ENCODE assay signal across 10 mouse cellular contexts in genomic region chr13:59927379-59928111, GRCm38 (mm10).
DNase-seq lines count a peak whose midpoint lies in the region; ATAC-seq lines count a peak whose summit lies in the region.
"Had no signal": no experiment of that assay in that cellular context is flagged by ENCODE, and none has a peak within 500 bp of the region (broad histone marks: within the 10 kb centered on the region; RNA-seq: fewer than 3 reads in every experiment).

No protein-coding gene starts in this region.

- no peak overlapping the region for H3K9ac ChIP-seq in hindbrain, embryonic 14.5 days
- no peak overlapping the region for H3K9ac ChIP-seq in limb, embryonic 15.5 days
- H3K9ac ChIP-seq: heart, embryonic 15.5 days had no signal

- H3K27ac ChIP-seq in hindbrain, embryonic 14.5 days: peak overlapping the region; percentile 33; the same call in 1 of the 2 replicates
- H3K27ac ChIP-seq in limb, embryonic 15.5 days: 0 out of 2 replicates have a peak overlapping the region, but pooled peaks have one; percentile 18
- H3K27ac ChIP-seq: heart, embryonic 15.5 days had no signal

- H3K36me3 ChIP-seq in hindbrain, embryonic 14.5 days (replicated peaks; ENCODE audit: control insufficient read depth, insufficient read depth): no peaks in the 10 kb centered on the region
- no peaks in the 10 kb centered on the region for H3K36me3 ChIP-seq in limb, embryonic 15.5 days
- H3K36me3 ChIP-seq: heart, embryonic 15.5 days had no signal

- ATAC-seq in hindbrain, embryonic 14.5 days (ENCODE audit: low FRiP score): peak; percentile 82
- ATAC-seq in limb, embryonic 15.5 days (ENCODE audit: insufficient number of reproducible peaks, low FRiP score, low TSS enrichment, low read depth): no peak

- DNase-seq in adrenal gland, postnatal 14 days: peak; percentile 50
- no peak for DNase-seq in adrenal gland, adult (ENCODE audit: inconsistent age in 2 of 2, low spot score in 1 of 2)
- DNase-seq in embryo, embryonic 10.5 days (ENCODE audit: low spot score): peak; percentile 55
- DNase-seq in hindbrain, embryonic 14.5 days (ENCODE audit: low spot score): peak; percentile 50
- no peak for DNase-seq in ovary, postnatal 14 days (ENCODE audit: low spot score)
- DNase-seq in urinary bladder, postnatal 25 days (ENCODE audit: low spot score): no peak
- DNase-seq in left cerebral cortex, adult 18-20 months (ENCODE audit: low spot score in 2 of 2): no peak

- 28% methylated on average over 12 of the region's 12 CpGs for WGBS in hindbrain, embryonic 14.5 days
- 35% methylated on average over 12 of the region's 12 CpGs for WGBS in limb, embryonic 15.5 days

- H3K4me3 ChIP-seq in hindbrain, embryonic 14.5 days (replicated peaks; ENCODE audit: low read length): no peak overlapping the region
- no peak overlapping the region for H3K4me3 ChIP-seq in limb, embryonic 15.5 days
- H3K4me3 ChIP-seq: heart, embryonic 15.5 days; myocyte had no signal

- H3K9me3 ChIP-seq in hindbrain, embryonic 14.5 days (ENCODE audit: control insufficient read depth, low read length): no peaks in the 10 kb centered on the region
- no peaks in the 10 kb centered on the region for H3K9me3 ChIP-seq in limb, embryonic 15.5 days
- H3K9me3 ChIP-seq: heart, embryonic 15.5 days had no signal

- no peaks in the 10 kb centered on the region for H3K27me3 ChIP-seq in hindbrain, embryonic 14.5 days (ENCODE audit: control insufficient read depth, insufficient read depth, low read length)
- H3K27me3 ChIP-seq in limb, embryonic 15.5 days: no peaks in the 10 kb centered on the region
- H3K27me3 ChIP-seq: heart, embryonic 15.5 days had no signal

- no peak overlapping the region for H3K4me2 ChIP-seq in hindbrain, embryonic 14.5 days (replicated peaks)
- no peak overlapping the region for H3K4me2 ChIP-seq in limb, embryonic 15.5 days
- H3K4me2 ChIP-seq: heart, embryonic 15.5 days had no signal

- H3K4me1 ChIP-seq in hindbrain, embryonic 14.5 days (replicated peaks; ENCODE audit: control insufficient read depth, insufficient read depth, low read length): peaks cover 9% of the 10 kb centered on the region
- peaks cover 15% of the 10 kb centered on the region for H3K4me1 ChIP-seq in limb, embryonic 15.5 days
- H3K4me1 ChIP-seq: heart, embryonic 15.5 days had no signal

Comparison
In these comparisons a context has a peak if more than half of its experiments do, and no peak if none do; other contexts are left out.
1. DNase-seq: peak in adrenal gland, postnatal 14 days (single experiment), embryo, embryonic 10.5 days (single experiment) and hindbrain, embryonic 14.5 days (single experiment); none in adrenal gland, adult (0 of 2), ovary, postnatal 14 days (single experiment), urinary bladder, postnatal 25 days (single experiment) and left cerebral cortex, adult 18-20 months (0 of 2).